Mouse (Mus musculus): ENCODE data around the gene Pgm2.

- TF ChIP-seq CTCF (IDR thresholded peaks at IDR 0.05; ENCODE audit: extremely low read depth, insufficient read depth, low read length) (no peak), POLR2A (IDR thresholded peaks at IDR 0.05; ENCODE audit: extremely low read depth, insufficient read depth, low read length) (no peak)
These were observed 28.3 kb upstream of the Pgm2 start for GRCm38 (mm10) chr5:64064401-64064800.

Data from cortical plate, adult 2 months (tissue).